In the genomic region with DNA sequence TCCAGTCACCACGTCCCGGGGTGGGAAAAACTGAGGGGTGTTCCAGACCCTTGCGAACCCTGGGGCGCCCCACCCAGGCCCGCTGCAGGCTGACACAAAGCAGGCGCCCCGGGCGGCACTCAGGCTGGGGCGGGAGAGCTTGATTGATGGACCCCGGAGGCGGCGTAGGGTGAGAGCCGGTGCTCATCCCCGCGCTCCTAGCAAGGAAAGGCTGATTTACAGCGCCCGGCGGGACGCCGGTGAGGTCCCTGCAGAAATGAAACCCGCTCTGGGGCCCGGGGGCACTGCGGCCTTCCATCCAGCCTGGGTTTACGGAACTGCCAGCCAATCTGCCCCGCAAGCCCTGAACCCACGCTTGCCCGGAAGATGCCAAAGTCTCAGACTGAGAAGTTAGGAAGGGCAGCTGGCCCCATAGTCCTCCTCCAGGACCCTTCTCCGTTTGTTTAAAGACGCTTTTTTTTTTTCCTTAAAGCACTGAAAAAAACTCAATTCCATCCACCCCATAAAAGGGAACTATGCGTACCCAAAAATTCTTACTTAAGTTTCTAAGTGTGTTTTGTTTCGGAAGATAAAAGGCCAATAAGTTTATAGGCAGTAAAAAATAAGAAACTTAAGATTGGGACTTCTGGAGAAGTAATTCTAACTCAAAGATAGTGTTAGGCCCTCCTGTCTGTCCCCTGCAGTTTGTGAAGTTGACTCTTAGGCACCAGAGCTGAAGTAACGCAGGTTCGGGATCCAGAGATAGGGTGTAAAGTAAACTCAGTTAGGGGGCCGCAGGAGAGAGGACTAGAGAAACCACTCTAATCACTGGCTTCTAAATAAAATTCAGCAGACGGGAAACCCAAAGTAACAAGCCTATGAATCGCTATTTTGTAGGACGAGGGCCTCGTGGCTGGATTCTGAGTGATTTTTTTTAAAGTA, we compare ENCODE assay signal across 8 mouse cellular contexts.
DNase-seq lines count a peak whose midpoint lies in the region; ATAC-seq and TF ChIP-seq lines count a peak whose summit lies in the region.

No protein-coding gene starts in this region.

- H3K4me3 ChIP-seq in embryonic fibroblast, embryonic 13.5 days (ENCODE audit: insufficient read depth, low read length) = no peak overlapping the region
- peak overlapping the region; percentile 16; the same call in 1 of the 2 replicates for H3K4me3 ChIP-seq in hindbrain, embryonic 11.5 days (ENCODE audit: low read depth, low read length)
- H3K4me3 ChIP-seq in liver, embryonic 13.5 days (replicated peaks) = peak overlapping the region; percentile 64
- peak overlapping the region; percentile 26 for H3K4me3 ChIP-seq in neural tube, embryonic 12.5 days
- H3K4me3 ChIP-seq in layer of hippocampus, adult 2 months = no peak overlapping the region

- peak; percentile 21 for DNase-seq in ovary, postnatal 36 days (ENCODE audit: low spot score)
- DNase-seq in ovary, postnatal 10 days (ENCODE audit: low spot score) = no peak
- peak; percentile 78 for DNase-seq in hindbrain, embryonic 11.5 days (ENCODE audit: low spot score)
- DNase-seq in liver, embryonic 13.5 days = no peak
- DNase-seq in layer of hippocampus, adult 2 months (ENCODE audit: low spot score in 2 of 2) = no peak
- DNase-seq in cerebellum, adult 9-10 months = no peak

- peaks cover 2% of the 10 kb centered on the region for H3K27me3 ChIP-seq in hindbrain, embryonic 11.5 days (ENCODE audit: control insufficient read depth, insufficient read depth, low read length)
- H3K27me3 ChIP-seq in liver, embryonic 13.5 days = peaks cover 30% of the 10 kb centered on the region
- H3K27me3 ChIP-seq in neural tube, embryonic 12.5 days (replicated peaks) = no peaks in the 10 kb centered on the region

- peak; percentile 29; the same call in 1 of the 2 replicates for ATAC-seq in hindbrain, embryonic 11.5 days (ENCODE audit: low FRiP score)
- ATAC-seq in liver, embryonic 13.5 days (ENCODE audit: low read depth) = peak; percentile 21
- peak; percentile 39 for ATAC-seq in neural tube, embryonic 12.5 days (ENCODE audit: low FRiP score, low read depth)

- no peaks in the 10 kb centered on the region for H3K9me3 ChIP-seq in hindbrain, embryonic 11.5 days (ENCODE audit: control insufficient read depth, low read length)
- no peaks in the 10 kb centered on the region for H3K9me3 ChIP-seq in liver, embryonic 13.5 days (replicated peaks)
- H3K9me3 ChIP-seq in neural tube, embryonic 12.5 days = no peaks in the 10 kb centered on the region

- no peak for TF ChIP-seq POLR2A in embryonic fibroblast, embryonic 13.5 days (IDR thresholded peaks at IDR 0.05; ENCODE audit: low read depth, low read length)

- peak overlapping the region; percentile 43 for H3K4me2 ChIP-seq in hindbrain, embryonic 11.5 days (replicated peaks; ENCODE audit: low read depth, low read length)
- H3K4me2 ChIP-seq in liver, embryonic 13.5 days = peak overlapping the region; percentile 87
- peak overlapping the region; percentile 63 for H3K4me2 ChIP-seq in neural tube, embryonic 12.5 days (replicated peaks)

- H3K4me1 ChIP-seq in embryonic fibroblast, embryonic 13.5 days (ENCODE audit: control insufficient read depth, insufficient read depth, low read length) = peaks cover 3% of the 10 kb centered on the region; the same call in 1 of the 2 replicates
- peaks cover 10% of the 10 kb centered on the region for H3K4me1 ChIP-seq in hindbrain, embryonic 11.5 days (replicated peaks; ENCODE audit: control insufficient read depth, insufficient read depth, low read length)
- peaks cover 52% of the 10 kb centered on the region for H3K4me1 ChIP-seq in liver, embryonic 13.5 days (replicated peaks)
- H3K4me1 ChIP-seq in neural tube, embryonic 12.5 days = peaks cover 24% of the 10 kb centered on the region

- peak overlapping the region; percentile 98 for H3K27ac ChIP-seq in embryonic fibroblast, embryonic 13.5 days (ENCODE audit: insufficient read depth, low read length)
- peak overlapping the region; percentile 84 for H3K27ac ChIP-seq in hindbrain, embryonic 11.5 days (ENCODE audit: low read depth, low read length)
- H3K27ac ChIP-seq in liver, embryonic 13.5 days = peak overlapping the region; percentile 88
- H3K27ac ChIP-seq in neural tube, embryonic 12.5 days = peak overlapping the region; percentile 47; the same call in 1 of the 2 replicates
- no peak overlapping the region for H3K27ac ChIP-seq in layer of hippocampus, adult 2 months

- WGBS in hindbrain, embryonic 11.5 days = 2% methylated on average over 38 of the region's 38 CpGs
- WGBS in liver, embryonic 13.5 days (ENCODE audit: insufficient replicate concordance) = 9% methylated on average over 37 of the region's 38 CpGs
- 4% methylated on average over 38 of the region's 38 CpGs for WGBS in neural tube, embryonic 12.5 days

- H3K9ac ChIP-seq in hindbrain, embryonic 11.5 days (ENCODE audit: low read depth, low read length) = peak overlapping the region; percentile 68
- peak overlapping the region; percentile 77 for H3K9ac ChIP-seq in liver, embryonic 13.5 days
- H3K9ac ChIP-seq in neural tube, embryonic 12.5 days = peak overlapping the region; percentile 51

- TF ChIP-seq CTCF in embryonic fibroblast, embryonic 13.5 days (IDR thresholded peaks at IDR 0.05; ENCODE audit: borderline replicate concordance, insufficient read depth, low read length) = no peak
- no peak for TF ChIP-seq CTCF in layer of hippocampus, adult 2 months (conservative IDR thresholded peaks at IDR 0.05)

- H3K36me3 ChIP-seq in hindbrain, embryonic 11.5 days (ENCODE audit: control insufficient read depth, insufficient read depth, low read length) = no peaks in the 10 kb centered on the region
- H3K36me3 ChIP-seq in liver, embryonic 13.5 days = no peaks in the 10 kb centered on the region
- H3K36me3 ChIP-seq in neural tube, embryonic 12.5 days = no peaks in the 10 kb centered on the region

Comparison
In these comparisons a context has a peak if more than half of its experiments do, and no peak if none do; other contexts are left out.
1. DNase-seq: peak in ovary, postnatal 36 days (single experiment) and hindbrain, embryonic 11.5 days (single experiment); none in ovary, postnatal 10 days (single experiment), liver, embryonic 13.5 days (single experiment), layer of hippocampus, adult 2 months (0 of 2) and cerebellum, adult 9-10 months (single experiment).
2. H3K4me3 ChIP-seq: peak in hindbrain, embryonic 11.5 days (single experiment), liver, embryonic 13.5 days (single experiment) and neural tube, embryonic 12.5 days (single experiment); none in embryonic fibroblast, embryonic 13.5 days (single experiment) and layer of hippocampus, adult 2 months (single experiment).
3. Peak in every context shown above with its lines, with median percentiles within 50 percentile points of each other: ATAC-seq, H3K4me2 ChIP-seq and H3K9ac ChIP-seq.